Mouse (Mus musculus): ENCODE data around the gene Gtf2h2.

- TF ChIP-seq CTCF (IDR thresholded peaks at IDR 0.05; ENCODE audit: low read depth, low read length) (no peak), POLR2A (IDR thresholded peaks at IDR 0.05; ENCODE audit: extremely low read depth, insufficient read depth, low read length) (no peak)
Observed at GRCm38 (mm10) chr13:100440116-100440515, 52.3 kb downstream of the Gtf2h2 start.

Measured in liver, adult 2 months (tissue).